Mouse (Mus musculus) stomach, postnatal 0 days (tissue): ENCODE measurements around the gene Ykt6.

Experiments
- CTCF ChIP-seq: IDR thresholded peaks from 2 replicates; pipeline ENCODE4 v1.5.1; 2016; ENCODE audit warnings: antibody characterized with exemption, low read depth, mild to moderate bottlenecking, moderate library complexity
- EP300 ChIP-seq: optimal IDR thresholded peaks from 2 replicates; pipeline ENCODE3; 2016; ENCODE audit warnings: antibody characterized with exemption

DNA sequence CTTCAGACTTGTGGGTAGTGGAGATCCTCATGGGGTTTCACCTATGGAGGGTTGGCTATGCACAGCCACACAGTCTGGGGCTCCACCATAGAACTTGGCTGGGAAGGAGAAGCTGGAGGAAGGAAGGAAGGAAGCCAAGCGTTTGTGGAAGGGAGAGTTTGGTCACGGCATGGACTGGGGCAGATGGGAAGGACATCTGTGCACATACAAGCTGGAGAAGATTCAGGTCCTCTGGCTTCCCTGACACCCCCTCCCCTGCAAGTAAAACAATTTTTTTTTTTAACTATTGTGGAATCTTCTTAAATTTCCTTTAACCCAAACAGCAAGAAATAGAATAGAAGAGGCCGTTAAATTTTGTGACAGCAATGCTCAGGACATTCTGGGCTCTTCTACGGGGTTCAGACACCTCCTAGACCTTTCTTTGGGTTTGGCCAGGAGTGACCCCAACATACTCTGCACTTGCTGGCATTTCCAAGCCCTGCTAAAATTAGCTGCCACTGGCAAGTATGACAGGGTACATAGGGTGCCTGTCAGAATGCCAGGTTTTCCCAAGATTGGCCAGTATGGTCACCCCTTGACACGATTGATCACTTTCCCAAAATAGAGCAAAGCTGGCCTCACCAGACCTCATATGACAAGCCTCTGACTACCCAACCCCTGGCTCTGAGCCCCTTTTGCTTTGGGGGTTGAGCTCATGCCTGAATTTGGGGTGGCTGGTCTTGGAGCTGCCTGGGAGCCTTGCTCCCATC is 39.9 kb upstream of the Ykt6 start:
- no peak for TF ChIP-seq CTCF
- no peak for TF ChIP-seq EP300
